Mouse (Mus musculus) adrenal gland, postnatal 36 days (tissue): ENCODE results near the gene Cav2. TPM values are rescaled to one million over a fixed set of nuclear protein-coding genes. Genes with fewer than 3 reads are reported as not detected.

Experiments
- DNase-seq, 2 experiments: peaks; one replicate each; pipeline ENCODE4 v3.0.0; 2021; ENCODE audit warnings: mixed read lengths in 1 of 2
- total RNA-seq, 2 experiments: library from RNA; stranded (reverse); gene quantifications; 2 replicates each; pipeline ENCODE4 v1.2.3; 2021

Cav2 gene
- total RNA-seq, 2 experiments from 2014 or later = 32.6 to 46.0 TPM

DNA sequence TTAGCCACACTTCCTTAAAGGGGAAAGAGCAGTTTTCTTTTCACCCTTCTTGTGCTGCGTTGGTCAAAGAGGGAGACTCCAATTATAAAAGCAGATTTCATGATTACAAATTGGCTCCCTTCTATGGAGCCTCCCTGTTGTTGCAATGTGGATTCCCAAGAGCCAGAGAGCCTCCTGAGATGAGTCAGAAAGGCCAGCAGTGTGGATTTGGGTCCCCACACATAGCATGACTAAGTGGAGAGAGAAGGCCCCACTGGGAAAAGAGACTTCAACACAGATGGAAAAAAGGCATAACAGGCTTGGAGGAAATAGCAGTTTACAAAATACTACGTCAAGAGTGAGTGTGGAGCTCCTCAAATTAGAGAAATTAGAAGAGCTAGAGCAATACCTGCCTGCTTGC is 28.3 kb downstream of the Cav2 start:
- peak; percentile 13 to 21 for DNase-seq

DNA sequence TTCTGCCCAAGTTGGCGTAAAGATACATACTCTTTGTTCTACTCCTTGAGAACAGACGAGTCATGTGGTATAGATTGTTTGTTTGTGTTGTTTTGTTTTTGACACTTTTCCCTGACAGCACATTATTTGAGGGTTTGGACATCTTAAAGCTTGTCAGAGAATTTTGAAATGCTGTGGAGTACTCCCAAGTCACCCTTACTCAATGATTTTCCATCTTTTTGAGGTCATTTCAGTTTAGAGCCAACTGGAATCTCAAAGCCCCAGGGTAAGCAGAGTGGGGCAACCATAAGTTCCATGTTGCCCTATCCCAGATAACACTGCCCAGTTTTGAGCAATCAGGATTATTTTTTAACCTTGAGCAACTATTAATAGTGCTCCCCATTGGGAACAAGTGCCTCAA is 33.3 kb downstream of the Cav2 start:
- DNase-seq = no peak

DNA sequence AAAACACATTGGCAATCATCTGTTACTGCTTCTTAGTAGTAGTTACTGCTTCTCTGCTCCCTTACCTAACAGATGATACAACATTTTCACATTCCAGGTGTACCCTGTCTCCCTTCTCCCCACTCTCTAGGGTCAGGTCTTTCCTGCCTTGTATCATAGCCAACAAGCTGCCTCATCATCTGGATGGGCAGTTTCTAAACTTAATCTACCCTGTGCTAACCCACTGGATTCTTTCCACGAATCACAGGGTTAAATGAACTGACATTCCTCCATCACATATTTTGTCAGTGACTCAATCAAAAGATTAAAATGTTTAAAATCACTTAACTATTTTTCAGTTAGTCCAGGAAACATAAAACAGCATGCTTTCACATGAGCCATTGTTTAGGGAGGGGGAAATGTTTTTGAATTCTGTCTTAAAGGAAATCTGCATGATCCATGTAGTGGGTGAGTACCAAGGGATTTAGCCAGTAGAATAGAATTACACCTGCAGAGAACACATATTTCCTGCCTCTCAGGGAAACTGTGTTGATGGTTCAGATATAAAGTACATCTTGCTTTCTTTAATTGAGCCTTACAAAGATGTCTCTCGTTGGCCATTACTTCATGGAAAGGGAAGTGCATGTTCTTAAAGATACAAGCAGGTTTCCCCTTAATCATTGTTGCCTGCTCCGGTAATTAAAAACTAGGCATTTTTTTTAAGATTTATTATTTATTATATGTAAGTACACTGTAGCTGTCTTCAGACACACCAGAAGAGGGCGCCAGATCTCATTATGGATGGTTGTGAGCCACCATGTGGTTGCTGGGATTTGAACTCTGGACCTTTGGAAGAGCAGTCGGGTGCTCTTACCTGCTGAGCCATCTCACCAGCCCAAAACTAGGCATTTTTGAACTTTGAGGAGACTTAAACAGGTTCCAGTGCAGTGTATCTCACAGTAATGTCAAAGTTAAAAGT is 34.0 kb downstream of the Cav2 start:
- DNase-seq = no peak

DNA sequence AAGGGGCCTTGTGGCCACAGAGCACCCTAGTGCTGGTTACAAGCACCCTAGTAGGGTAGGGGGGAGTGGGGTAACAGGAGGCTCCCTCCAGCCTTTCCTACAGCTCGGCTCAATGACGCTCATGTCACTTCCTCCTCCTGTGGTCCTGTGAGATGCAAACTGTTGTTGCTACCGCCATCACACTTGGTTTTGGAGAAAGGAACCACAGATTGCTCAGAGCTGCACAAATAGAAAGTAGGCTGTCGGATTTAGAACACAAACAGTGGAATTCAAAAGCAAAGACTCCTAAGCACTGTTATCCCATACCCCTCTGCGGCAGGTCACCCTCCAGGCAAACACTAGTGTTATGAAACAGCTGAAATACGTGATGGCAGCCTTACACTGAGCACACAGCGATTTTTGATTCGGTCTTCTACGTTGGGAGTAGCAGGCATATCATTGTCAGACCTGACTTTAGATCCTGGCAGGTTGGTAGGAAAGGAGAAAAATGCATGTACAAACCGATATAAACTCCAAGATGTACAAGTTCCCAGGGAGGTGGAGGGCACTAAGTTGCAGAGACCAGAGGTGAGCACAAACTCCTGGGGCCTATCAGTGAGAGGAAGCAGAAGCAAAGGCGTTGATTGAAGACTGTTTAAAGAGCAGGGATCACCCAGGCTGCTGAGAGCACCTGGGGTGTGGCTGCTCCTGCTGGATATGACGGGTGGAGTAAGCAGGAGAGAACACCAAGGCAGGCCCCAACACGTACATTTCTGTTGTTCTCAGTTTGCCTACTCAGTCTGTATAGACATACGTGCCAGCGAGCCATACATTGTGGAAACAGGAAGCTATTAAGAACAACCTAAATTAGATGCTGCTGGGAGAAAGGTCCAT is 35.5 kb downstream of the Cav2 start:
- no peak for DNase-seq

DNA sequence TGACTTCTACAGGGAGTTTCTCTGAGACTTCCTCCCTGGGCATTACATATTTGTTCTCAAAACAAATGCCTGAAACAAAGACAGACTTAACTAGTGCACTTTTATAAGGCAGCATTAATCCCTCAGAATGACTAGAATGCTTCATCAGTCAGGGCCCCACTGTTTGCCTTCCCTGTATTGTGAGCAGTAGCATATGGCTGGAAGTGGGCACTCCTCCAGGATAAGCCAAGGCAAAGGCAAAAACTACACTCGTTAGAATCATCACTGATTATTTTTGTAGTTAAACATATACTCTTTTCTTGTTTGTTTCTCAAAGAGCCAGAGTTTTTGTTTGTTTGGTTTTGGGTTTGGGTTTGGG is 36.2 kb downstream of the Cav2 start:
- no peak for DNase-seq

DNA sequence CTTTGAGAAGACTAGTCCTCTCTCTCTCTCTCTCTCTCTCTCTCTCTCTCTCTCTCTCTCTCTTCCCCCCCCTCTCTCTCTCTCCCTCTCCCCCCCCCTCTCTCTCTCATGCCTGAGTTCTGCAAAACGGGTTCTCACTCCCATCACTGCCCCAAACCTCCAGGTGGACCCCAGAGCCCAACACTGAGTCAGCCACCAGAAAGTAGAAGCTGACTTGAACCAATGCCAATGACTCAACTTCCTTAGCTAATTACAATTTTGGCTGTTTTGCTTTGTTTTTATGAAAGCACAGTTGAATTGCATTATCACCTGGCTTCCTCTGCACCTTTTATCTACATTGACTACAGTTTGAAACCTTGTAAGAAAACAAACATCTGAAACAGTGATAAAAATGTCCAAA is 37.0 kb downstream of the Cav2 start:
- no peak for DNase-seq

DNA sequence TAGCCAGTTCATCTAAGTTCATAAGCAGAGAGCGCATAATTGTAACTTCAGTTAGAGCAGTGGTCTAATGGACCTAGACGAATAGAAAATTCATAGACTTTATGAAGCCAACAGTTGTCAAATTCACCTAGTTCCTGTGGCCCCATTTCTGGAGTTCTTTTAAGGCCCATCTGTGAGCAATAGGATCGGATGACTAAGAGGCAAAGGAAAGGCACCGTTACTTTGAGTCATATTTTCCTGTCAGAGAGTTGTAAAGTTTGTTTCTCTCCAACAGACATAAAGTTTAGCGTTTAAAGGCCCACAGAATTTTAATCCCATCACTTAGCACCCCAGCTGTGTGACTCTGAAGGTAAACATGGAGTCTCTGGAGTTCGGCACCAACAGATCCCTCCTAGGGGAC is 41.0 kb downstream of the Cav2 start:
- no peak for DNase-seq

DNA sequence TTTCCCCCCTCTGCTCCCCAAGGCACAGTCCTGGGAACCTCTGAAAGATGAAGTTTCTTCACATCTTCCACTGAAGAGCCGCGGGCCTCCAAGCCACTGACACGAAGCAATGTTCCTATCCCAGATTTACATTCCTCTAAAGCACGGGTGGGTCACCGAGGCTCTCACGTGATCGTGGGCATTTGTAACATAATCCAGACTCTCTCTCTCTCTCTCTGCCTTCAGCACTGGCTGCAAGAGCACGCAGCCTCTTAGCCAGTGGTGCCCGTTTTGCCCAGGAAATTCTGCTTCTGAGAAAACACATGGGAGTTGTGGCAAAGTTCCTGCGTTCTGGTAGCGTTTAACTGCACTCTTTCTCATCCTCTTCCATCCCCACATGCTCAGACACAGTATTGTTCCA is 46.2 kb downstream of the Cav2 start:
- no peak for DNase-seq

DNA sequence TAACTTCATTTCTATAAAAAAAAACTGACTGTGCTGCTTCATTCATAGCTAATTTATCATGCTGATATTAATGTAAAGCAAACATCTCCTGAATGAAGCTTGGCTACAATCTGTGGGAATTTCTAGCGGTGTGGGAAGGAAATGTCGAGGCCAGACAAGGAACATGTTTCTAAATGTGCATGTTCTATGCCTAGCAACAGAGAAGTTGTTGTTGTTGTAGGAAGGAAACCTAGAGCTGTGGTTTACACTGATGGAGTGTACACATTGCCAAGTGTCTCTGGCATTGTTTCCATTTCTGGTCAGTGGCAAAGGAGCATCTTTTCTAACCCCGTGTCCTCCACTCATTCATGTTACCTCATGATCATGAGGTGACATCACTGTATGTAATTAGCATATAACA is 48.8 kb downstream of the Cav2 start:
- DNase-seq = no peak

DNA sequence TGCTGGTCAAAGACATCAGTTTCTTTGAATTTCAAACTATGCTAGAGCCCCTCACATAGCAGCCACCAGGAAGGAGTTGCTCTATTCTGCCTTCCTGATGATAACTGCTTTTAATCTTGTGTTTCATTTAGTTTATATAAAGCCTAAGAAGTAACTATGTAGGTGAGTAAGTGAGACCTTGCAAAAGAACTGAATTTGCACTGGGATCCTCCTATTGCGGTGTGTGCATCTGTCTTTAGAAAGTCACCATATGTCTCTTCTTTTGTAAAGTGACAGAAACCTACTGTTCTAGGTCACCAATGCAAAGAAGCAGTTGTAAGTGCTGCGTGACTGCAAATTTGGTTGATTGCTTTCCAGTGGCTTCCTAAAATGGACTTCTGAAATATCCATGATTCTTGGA is 56.7 kb downstream of the Cav2 start:
- no peak for DNase-seq

Other genes starting within 250 kb of the Cav2 start
- 10 to 100 TPM in 1 of 2 experiments, 1 to 10 TPM in 1; 8.7 to 12.3 TPM for gene Tes, start 216.0 kb upstream of the Cav2 start, total RNA-seq
- gene Cav1, start 25.1 kb downstream of the Cav2 start, total RNA-seq = 100 to 1,000 TPM; 109 to 190 TPM
- 1 to 10 TPM; 5.9 to 7.5 TPM for gene Met, start 182.6 kb downstream of the Cav2 start, total RNA-seq